Mouse (Mus musculus) testis, postnatal 10 days (tissue): ENCODE data around the gene Ccdc180.

ENCODE experiments used
- DNase-seq: peaks from one replicate; pipeline ENCODE4 v3.0.0; 2021; ENCODE audit warnings: low spot score

The Ccdc180 gene

GRCm38 (mm10) chr4:45911256-45911655 is 21.2 kb downstream of the Ccdc180 start:
- no peak for DNase-seq

- DNase-seq, result no peak
Observed at GRCm38 (mm10) chr4:45911876-45912275, 21.8 kb downstream of the Ccdc180 start.

GRCm38 (mm10) chr4:45917091-45917490 is 27.0 kb downstream of the Ccdc180 start:
- DNase-seq, result no peak

GRCm38 (mm10) chr4:45921663-45922435 is 31.7 kb downstream of the Ccdc180 start:
- DNase-seq, result no peak

- DNase-seq, result no peak
Observed at GRCm38 (mm10) chr4:45924011-45924410, 33.9 kb downstream of the Ccdc180 start.

GRCm38 (mm10) chr4:45928561-45928960 is 38.5 kb downstream of the Ccdc180 start:
- DNase-seq, result no peak

GRCm38 (mm10) chr4:45941628-45942044 is 51.5 kb downstream of the Ccdc180 start:
- peak; percentile 84 for DNase-seq

- no peak for DNase-seq
Observed at GRCm38 (mm10) chr4:45947729-45948128, 57.6 kb downstream of the Ccdc180 start.

- no peak for DNase-seq
Observed at GRCm38 (mm10) chr4:45949109-45949848, 59.2 kb downstream of the Ccdc180 start.

GRCm38 (mm10) chr4:45951830-45952229 is 61.7 kb downstream of the Ccdc180 start:
- DNase-seq, result no peak

- DNase-seq, result no peak
Observed at GRCm38 (mm10) chr4:45953025-45953919, 63.2 kb downstream of the Ccdc180 start.

GRCm38 (mm10) chr4:45955235-45955634 is 65.1 kb downstream of the Ccdc180 start:
- no peak for DNase-seq

- no peak for DNase-seq
Observed at GRCm38 (mm10) chr4:45956131-45956530, 66.0 kb downstream of the Ccdc180 start.

GRCm38 (mm10) chr4:45956706-45957105 is 66.6 kb downstream of the Ccdc180 start:
- no peak for DNase-seq

GRCm38 (mm10) chr4:45964771-45965439 is 74.8 kb downstream of the Ccdc180 start, which contains the start of gene Tdrd7:
Gene Tdrd7 (plus strand): TSS chr4:45965334.
- DNase-seq, result no peak

GRCm38 (mm10) chr4:45965737-45966447 is 75.8 kb downstream of the Ccdc180 start:
- DNase-seq, result no peak

- no peak for DNase-seq
Observed at GRCm38 (mm10) chr4:45966716-45967115, 76.6 kb downstream of the Ccdc180 start.

- DNase-seq, result no peak
Observed at GRCm38 (mm10) chr4:45967479-45968341, 77.6 kb downstream of the Ccdc180 start.

GRCm38 (mm10) chr4:45969051-45969450 is 78.9 kb downstream of the Ccdc180 start:
- no peak for DNase-seq

- no peak for DNase-seq
Observed at GRCm38 (mm10) chr4:45970048-45970560, 80.0 kb downstream of the Ccdc180 start.
